Mouse (Mus musculus): ENCODE data around the gene Tmem183a. TPM values are rescaled to one million over a fixed set of nuclear protein-coding genes. Genes with fewer than 3 reads are reported as not detected.

Gene Tmem183a
- 54.0 and 62.4 TPM in 2 replicates for polyA plus RNA-seq (2012; rRNA removed)

DNA sequence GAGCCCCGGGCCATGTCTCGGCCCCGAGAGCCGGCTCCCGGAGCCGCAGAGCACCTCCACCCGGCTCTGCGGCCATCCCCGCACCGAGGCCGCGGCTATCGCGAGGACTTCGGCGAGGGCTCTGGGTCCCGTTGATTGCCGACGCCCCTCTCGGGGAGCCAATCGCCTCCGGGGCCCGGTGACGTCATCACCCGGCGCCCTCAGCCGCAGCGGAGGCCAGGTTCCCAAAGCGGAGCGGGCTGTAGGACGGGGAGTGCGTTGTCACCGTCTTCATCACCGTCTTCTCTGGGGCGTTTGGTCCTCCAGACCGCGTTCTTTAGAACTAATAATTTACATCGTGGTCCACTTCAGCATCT is at the start of gene Tmem183a:
Gene Tmem183a (minus strand): TSS at position 123 of the 356 bp plus-strand sequence.
- peak; percentile 89 to 97 for DNase-seq (ENCODE audit: extremely low spot score in 1 of 2, low spot score in 1 of 2)

DNA sequence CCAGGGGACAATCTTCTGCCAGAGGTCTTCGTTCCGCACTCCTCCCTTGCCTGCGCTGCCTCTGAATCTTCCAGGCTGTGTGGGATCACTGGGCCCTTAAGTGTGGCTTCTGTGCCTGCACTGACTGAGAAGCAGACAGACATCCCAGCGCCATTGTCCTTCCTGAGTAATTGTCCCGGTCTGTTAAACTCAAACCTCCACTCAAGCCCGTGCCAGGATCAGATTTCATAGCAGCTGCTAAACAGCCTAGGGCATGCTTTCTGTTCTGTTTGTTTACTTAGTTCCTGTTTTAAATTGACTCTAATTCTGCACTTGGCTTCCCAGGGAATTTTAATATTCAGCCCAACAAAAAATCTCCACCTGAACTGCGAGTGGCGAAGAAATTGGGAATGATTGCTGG is 46.3 kb upstream of the Tmem183a start:
- no peak for DNase-seq (ENCODE audit: extremely low spot score in 1 of 2, low spot score in 1 of 2)

DNA sequence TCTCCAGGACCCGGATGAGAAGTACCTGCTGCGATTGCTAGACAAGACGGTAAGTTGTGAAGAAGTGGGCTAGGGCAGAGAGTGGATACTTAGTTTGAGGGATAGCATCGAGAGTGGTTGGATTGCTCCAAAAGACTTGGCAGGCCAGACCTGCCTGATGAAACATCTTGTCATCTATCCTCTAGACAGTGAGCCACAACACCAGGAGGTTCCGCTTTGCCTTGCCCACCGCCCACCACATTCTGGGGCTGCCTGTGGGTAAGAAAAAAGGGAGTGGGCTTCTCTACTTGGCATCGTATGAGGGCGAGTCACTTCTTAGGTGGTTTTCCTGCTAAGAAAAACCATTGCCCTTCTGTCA is 44.6 kb upstream of the Tmem183a start:
- DNase-seq (ENCODE audit: extremely low spot score in 1 of 2, low spot score in 1 of 2): no peak

DNA sequence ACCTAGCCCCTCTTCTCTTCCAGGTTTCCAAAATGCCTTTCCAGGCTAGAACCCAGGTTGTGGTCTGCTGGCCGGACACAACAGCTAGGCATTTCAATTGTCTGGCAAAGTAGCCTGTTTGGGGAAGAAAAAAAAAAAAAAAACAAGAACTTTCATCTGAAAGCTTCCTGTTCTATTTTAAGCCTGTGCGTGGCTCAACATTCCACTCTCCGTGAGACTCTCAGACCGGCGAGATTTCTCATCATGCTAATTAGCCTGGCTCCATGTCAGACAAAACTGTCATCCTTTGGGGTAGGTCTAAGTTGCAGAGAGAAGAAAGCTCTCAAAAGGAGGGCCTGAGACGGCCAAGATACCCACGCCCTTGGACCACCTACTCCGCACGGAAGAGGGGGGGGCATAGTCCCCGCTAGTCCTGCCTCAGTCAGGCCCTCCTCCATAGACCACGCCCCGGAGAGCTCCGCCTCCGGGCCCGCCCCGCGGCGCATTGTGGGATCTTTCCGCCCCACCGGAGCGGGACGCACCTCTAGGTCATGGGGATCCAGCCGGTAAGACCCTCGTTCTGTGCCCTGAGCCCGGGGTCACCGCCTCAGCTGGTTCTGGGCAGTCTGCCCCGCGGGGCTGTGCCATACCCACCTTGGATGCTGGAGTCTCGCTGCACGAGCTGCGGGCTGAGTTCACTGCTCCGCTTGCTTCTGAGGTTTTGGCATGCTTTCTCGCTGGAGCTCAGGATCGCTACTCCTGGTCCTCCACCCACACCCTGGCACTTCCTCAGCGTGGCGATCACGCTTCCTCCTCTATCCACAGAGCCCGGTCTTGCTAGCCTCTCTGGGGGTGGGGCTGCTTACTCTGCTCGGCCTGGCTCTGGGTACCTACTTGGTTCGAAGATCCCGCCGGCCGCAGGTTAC is 44.0 kb upstream of the Tmem183a start, which contains the start of gene Cyb5r1:
Gene Cyb5r1 (plus strand): TSS at position 51 of the 905 bp plus-strand sequence.
- peak; percentile 36 to 73 for DNase-seq (ENCODE audit: extremely low spot score in 1 of 2, low spot score in 1 of 2)

DNA sequence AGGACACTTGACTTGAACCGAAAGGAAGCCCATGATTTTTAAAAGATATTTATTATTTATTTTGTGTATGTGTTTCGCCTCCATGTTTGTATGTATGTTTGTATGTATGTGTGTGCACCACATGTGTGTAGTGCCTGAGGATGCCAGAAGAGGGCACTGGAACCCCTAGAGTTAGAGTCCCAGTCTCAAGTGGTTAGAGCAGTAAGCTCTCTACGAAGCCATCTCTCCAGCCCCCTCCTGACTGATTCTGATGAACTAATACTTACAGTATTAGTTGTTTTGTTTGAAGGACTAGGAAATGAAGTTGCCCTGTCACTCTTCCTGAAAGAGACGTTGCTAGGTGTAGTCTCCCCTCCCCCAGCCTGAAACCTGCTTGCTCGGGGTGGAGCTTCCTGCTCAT is 38.0 kb upstream of the Tmem183a start:
- no peak for DNase-seq (ENCODE audit: extremely low spot score in 1 of 2, low spot score in 1 of 2)

DNA sequence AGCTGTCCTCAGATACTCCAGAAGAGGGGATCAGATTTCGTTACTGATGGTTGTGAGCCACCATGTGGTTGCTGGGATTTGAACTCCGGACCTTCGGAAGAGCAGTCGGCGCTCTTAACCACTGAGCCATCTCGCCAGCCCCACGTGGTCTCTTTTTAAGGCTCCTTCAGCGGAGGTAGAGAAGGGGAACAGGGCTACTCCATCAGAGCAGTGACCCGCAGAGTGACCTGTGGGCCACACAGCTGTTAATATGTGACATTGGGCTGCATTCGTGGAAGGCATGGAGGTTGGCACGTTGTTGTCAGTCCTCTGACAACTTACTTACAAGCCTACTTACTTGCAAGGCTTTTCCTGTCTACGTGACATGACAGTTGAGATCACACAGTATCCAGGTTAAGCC is 36.4 kb upstream of the Tmem183a start:
- no peak for DNase-seq (ENCODE audit: extremely low spot score in 1 of 2, low spot score in 1 of 2)

DNA sequence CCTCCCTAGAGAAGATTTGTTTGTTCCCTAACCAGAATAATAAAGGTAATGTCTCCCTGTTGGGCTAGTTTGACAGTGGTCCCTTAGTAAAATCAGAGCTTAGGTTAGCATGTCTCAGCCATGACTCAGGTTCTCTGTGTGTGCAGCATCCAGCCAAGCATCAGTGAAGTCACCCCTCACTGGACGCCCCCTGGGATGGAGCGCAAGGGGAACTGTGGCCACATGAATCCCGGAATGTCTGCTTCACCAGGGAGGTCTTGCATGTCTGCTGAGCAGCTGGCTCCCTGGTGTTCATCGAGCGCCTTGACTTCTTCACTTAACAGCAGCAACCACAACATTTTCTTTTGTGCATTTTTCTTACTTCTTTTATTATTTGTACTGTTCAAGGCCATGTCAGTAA is 32.0 kb upstream of the Tmem183a start:
- DNase-seq (ENCODE audit: extremely low spot score in 1 of 2, low spot score in 1 of 2): no peak

DNA sequence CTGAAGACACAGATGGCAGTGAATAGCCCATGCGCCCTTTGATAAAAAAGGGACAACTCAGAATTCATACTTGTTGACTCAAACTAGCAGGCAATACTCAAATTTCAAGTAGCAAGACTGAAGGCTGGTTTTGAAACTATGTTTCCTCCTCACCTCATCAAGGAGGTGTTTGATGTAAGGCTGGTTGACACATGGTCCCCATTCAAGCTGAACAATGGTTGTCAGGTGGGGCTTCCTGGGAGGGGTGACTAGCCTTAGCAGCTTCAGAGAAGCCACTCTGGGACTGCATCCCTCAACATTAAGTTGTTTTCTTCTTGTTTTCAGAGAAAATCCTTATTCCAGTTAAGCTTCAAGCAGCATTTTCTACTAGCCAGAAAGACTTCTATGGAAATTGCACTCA is 23.9 kb upstream of the Tmem183a start, which contains the start of gene 4933406M09Rik:
Gene 4933406M09Rik (plus strand): TSS at position 275 of the 400 bp plus-strand sequence.
- no peak for DNase-seq (ENCODE audit: extremely low spot score in 1 of 2, low spot score in 1 of 2)

DNA sequence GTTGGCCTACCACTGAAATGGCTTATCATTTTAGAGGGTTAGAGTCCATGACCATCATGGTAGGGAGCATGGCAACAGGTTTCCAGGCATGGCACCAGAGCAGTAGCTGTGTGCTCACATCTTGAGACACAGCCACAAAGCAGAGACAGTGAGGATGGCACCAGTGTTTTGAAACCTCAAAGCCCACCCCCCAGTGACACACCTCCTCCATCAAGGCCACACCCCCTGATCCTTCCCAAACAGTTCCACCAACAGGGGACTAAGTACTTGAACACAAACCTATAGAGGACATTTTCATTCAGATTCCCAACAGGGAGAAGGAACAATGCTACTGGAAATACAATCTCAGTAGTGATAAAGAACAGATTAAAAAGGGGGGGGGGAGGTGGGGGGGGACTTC is 23.4 kb upstream of the Tmem183a start:
- no peak for DNase-seq (ENCODE audit: extremely low spot score in 1 of 2, low spot score in 1 of 2)

DNA sequence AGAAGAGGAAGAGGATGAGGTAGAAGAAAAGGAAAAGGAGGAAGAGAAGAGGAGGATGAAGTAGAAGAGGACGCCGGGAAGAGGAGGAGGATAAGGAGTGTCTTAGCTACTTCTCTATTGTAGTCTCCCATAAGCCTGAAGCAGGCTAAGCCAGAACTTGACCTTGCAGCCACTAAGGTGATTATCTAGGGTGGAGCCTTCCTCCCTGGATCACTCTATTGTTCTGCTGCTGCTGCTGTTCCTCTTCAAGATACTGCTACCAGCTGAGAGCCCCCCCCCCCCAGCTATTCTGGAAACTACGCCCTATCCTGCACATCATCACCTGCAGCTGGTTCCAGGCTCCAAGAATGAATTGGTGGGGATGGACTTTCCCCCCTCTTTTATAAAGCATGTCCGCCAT is 22.8 kb upstream of the Tmem183a start:
- DNase-seq (ENCODE audit: extremely low spot score in 1 of 2, low spot score in 1 of 2): no peak

DNA sequence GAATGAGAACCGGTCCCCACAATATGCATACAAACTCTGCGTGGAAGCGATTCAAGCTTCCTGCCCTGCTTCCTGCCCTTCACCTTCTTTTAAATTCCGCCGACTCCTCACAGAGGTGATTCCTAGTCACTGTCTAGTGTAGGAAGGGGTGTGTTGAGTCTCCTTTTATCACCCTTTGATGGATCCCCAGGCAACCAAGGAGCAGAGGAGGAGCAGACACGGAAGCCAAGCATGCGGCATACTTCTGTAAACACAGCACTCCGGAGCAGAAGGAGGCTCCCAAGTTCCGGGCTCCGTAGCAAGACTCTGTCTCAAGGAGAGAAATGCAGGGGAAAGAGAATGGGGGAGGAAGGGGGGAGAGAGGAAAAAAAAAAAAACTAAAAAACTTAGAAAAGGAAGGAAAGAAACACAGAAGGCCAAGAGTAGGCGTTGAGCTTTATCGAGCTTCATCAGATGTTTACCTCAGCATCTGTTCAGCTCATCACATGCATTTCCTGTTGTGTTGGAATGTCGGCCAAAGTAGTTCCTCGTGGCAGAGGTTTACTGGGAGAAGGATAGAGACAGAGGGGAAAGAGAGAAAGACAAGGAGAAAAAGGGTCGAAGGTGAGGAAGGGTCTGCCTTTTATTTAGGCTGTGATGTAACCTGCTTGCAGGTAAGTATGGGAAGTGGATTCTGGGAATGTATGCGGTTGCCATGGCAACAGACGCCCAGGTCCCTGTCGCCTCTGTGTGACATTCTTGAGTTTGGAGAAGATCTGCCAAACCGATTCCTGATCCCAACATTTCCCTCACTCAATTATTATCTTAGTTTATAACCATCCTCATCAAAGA is 20.2 kb upstream of the Tmem183a start:
- peak in 1 of 2 experiments; percentile 29 for DNase-seq (ENCODE audit: extremely low spot score in 1 of 2, low spot score in 1 of 2)

DNA sequence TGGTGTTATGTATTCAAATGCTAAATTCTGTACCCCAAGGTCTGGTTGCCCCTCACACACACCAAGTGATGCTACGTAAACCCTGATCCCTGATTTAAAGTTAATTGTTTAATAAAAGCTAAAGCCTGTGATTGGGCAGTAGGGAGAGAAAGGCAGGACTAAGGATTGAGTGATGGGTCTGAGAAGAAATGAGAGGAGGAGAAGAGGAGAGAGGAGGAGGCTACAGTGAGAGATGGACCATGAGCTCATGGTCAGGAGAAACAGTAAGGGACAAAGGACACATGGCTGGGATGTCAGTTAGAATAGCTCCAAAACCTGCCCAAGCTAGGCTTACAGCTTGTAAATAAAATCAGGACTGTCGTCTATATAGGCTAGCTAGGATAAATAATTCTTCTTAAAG is 19.3 kb upstream of the Tmem183a start:
- no peak for DNase-seq (ENCODE audit: extremely low spot score in 1 of 2, low spot score in 1 of 2)

DNA sequence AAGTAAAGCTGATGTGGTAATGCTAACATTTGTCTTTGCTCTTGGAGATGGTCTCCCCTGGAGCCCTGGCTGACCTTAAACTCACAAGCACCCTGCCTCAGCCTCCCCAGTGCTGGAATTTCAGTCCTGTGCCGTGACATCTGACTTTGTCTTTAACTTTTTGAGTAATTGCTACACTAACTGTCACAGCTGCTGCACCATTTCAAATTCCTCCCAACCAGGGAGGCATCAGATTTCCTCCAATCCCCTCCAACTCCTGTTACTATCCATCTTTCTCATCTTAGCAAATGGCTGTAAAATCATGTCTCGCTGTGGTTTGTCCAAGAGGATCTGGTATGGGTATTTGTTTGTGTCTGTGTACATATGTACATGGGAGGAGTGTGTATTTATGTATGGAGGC is 12.3 kb upstream of the Tmem183a start:
- no peak for DNase-seq (ENCODE audit: extremely low spot score in 1 of 2, low spot score in 1 of 2)

DNA sequence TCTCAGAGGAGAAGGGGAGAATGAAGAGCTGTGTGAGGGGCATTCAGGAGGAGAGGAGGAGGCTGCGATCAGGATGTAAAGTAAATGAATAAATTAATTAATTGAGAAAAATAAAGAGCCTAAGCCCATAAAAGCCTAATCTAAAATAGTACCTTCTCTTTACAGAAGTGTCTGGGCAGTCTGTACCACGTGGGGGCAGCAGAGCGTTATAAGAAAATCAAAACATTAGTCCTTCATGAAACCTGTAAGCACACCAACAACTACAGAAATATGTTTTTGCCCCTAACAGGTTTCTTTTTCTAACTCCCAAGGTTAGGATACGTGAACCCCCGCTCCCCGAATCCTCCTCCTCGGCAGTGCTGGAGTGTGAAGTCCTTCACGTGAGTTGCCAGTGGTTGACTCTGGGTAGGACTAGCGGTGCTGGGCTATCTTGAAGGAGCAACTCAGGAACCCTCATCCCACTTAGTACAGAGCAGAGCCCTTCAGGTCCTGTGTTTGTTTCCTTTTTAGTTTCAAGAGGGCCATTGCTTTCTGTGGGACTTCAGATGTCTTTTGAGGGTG is 7.1 kb upstream of the Tmem183a start:
- peak in 1 of 2 experiments; percentile 79 for DNase-seq (ENCODE audit: extremely low spot score in 1 of 2, low spot score in 1 of 2)

DNA sequence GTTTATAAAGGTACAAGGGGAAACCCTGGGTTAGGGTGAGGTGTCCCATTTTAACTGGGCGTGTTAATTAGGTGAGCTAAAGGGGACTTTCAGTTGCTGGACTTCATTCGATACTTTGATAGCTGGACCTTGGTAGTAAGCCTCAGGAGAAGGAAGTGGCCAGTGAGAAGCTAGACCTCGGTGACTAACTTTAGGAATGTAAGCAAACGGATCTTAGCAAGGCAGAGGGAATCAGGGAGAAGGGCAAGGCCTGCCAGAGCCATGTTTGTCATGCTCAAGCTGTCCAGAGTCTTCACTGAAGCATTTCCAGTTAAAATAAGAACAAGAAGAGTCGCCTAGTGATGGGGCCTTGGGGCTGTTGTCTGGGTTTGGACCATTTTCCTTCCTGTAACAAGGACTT is 3.7 kb upstream of the Tmem183a start:
- no peak for DNase-seq (ENCODE audit: extremely low spot score in 1 of 2, low spot score in 1 of 2)

DNA sequence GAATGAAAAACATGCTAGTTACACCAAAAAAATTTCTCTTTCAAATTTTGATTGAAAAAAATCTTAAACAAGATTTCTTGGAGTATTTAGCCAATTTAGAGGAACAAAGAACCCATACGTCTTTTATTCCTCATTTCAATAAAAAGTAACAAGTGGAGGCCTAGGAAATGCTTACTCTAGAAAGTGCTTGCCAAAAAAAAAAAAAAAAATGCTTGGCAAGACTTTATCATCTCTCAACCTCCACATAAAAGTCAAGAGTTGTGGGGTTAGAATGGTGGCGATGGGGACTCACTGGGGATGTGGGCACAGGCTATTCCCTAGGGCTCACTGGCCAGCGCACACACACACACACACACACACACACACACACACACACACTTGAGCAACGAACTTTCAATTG is 1.4 kb upstream of the Tmem183a start:
- no peak for DNase-seq (ENCODE audit: extremely low spot score in 1 of 2, low spot score in 1 of 2)

DNA sequence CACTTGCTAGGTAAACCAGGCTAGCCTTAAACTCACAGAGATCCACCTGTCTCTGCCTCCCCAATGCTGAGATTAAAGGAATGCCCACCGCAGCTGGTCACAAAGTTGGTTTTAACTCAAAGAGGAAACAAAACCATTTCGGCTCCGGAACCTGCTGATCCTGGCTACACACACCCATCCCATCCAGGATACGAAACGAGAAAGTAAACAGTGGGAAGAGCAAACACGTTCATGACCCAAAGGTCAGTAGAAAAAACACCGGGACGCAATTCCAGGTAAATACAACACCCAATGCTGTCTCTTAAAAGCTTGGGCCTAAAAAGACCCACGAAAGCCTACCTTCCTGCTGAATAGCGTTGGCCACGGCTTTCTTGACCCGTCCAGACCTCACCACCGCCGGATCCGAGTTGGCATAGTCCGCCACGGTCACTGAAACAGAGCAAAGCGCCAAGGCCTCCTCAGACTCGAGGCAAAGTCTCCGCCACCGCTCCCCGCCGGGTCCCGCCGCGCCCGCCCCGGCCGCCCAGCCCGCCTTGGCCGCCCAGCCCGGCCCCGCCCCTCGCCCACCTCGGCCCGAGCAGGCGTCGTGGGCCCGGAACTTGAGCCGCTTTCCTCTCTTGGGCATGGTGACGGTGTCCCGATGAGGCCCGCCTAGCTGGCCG is 453 bp downstream of the Tmem183a start:
- no peak for DNase-seq (ENCODE audit: extremely low spot score in 1 of 2, low spot score in 1 of 2)

DNA sequence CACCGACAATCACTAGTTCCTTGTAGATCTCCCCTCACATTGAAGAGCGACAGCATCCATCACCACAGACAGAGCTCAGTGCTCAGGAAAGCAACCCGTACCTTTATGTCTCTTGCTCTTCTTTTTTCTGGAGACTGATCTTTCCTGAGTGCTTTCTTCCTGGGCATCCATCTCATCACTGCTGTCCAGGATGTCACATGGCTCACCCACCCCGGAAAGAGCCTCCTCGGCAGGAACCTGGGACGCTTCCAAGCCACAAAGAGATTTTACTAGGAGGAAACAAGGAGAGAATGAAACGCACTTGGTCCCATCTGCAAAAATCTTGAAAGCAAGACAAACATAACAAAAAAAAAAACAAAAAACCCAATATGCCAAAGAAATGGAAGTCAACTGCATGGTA is 1.1 kb downstream of the Tmem183a start:
- DNase-seq (ENCODE audit: extremely low spot score in 1 of 2, low spot score in 1 of 2): no peak

DNA sequence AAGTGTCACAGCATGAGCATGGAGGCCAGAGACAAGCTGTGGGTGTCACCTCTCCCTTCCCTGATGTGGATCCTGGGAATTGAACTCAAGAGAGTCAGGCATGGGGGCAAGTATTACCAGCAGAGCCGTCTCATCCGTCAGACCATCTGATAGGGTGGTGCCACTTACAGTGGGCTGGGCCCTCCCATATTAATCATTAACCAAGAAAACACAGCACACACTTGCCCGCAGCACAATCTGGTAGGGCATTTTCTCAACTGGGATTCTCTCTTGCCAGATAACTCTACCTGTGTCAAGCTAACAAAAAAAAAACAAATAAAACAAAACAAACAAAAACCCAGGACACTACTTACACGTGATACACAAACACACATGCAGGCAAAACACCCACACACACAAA is 4.3 kb downstream of the Tmem183a start:
- no peak for DNase-seq (ENCODE audit: extremely low spot score in 1 of 2, low spot score in 1 of 2)

DNA sequence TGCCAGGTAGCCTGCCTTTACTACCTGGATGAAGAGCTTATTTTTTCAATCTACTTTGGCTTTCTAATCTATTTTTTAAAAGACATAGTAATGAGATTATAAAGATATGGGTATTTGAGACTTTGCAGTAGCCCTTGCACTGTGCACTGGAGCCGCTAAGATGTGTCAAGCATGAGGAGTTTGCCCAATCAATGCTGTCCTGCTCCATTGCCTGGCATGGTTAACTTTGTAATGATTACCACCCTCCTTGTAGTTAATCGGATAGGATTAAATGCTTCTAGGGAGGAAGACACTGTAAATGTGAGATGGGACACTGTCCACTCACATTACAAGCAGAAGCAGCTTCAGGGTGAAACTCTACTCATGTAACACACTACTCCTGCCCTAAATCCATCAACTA is 8.5 kb downstream of the Tmem183a start:
- no peak for DNase-seq (ENCODE audit: extremely low spot score in 1 of 2, low spot score in 1 of 2)

DNA sequence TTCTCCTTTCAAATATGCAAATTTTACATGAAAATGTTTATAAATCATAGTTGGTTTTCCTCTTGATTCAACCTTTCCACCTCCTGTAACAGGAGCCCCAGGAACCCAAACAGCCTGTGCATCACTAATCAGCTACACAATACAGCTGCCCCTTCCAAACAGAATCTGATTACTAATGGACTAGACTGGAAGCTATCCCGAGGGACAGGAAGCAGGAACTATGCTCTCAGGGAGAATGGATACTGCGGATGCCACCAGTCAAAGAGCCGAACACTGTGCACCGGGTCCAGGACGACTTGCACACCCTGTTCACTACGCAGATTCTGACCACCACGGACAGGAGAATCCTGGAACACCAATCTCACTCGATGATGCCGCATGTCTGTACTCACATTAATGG is 14.0 kb downstream of the Tmem183a start:
- DNase-seq (ENCODE audit: extremely low spot score in 1 of 2, low spot score in 1 of 2): no peak

Measured in frontal cortex, adult 2 months (tissue).